Comparison of ENCODE assay signal across 17 mouse cellular contexts in the genomic region with DNA sequence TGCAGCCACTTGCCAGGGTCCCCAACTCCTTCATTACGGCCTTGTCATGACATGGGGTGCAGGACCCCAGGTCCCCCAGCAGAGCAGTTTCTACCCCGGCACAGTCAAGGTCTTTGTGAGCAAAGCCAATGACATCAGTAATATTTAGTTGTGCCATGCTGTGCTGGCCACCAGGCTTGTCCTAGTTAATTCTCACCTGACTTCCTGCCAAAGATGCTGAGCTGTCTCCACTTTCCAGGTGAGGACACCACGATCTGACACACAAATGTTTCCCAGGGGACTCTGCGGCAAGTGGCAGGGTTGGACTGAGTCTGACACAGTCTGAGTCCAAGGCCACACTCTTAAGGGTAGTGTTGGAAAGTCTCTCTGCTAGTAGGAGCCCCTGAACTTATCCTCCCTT. TPM values are rescaled to one million over a fixed set of nuclear protein-coding genes. Genes with fewer than 3 reads are reported as not detected.
DNase-seq lines count a peak whose midpoint lies in the region; ATAC-seq lines count a peak whose summit lies in the region.
"Had no signal": no experiment of that assay in that cellular context is flagged by ENCODE, and none has a peak within 500 bp of the region (broad histone marks: within the 10 kb centered on the region; RNA-seq: fewer than 3 reads in every experiment).

Gene Dscaml1, plus strand, starts transcription at position 173 of the 400 bp plus-strand sequence.

- no peak within 1 kb of the TSS for H3K4me3 ChIP-seq in forebrain, embryonic 15.5 days
- no peak within 1 kb of the TSS for H3K4me3 ChIP-seq in forebrain, embryonic 12.5 days (replicated peaks)
- H3K4me3 ChIP-seq in midbrain, embryonic 14.5 days (replicated peaks; ENCODE audit: low read depth, low read length) = no peak within 1 kb of the TSS
- H3K4me3 ChIP-seq in midbrain, embryonic 13.5 days (replicated peaks) = no peak within 1 kb of the TSS
- H3K4me3 ChIP-seq in neural tube, embryonic 14.5 days (ENCODE audit: low read depth, low read length) = no peak within 1 kb of the TSS
- H3K4me3 ChIP-seq: embryonic facial prominence, embryonic 13.5 days; liver, embryonic 15.5 days; megakaryocyte, embryonic 14.5 days; stomach, embryonic 15.5 days had no signal

- DNase-seq in midbrain, embryonic 14.5 days = no peak
- DNase-seq in layer of hippocampus, postnatal 10 days (ENCODE audit: low spot score in 2 of 2) = no peak
- no peak for DNase-seq in right cerebral cortex, adult 18-20 months
- no peak for DNase-seq in MN1 (ENCODE audit: low spot score)

- H3K36me3 ChIP-seq in forebrain, embryonic 15.5 days = no peaks in the 10 kb centered on the region
- no peaks in the 10 kb centered on the region for H3K36me3 ChIP-seq in forebrain, embryonic 12.5 days (replicated peaks)
- no peaks in the 10 kb centered on the region for H3K36me3 ChIP-seq in midbrain, embryonic 14.5 days (ENCODE audit: control insufficient read depth, insufficient read depth, low read length)
- H3K36me3 ChIP-seq in midbrain, embryonic 13.5 days = no peaks in the 10 kb centered on the region
- no peaks in the 10 kb centered on the region for H3K36me3 ChIP-seq in neural tube, embryonic 14.5 days (ENCODE audit: control insufficient read depth, insufficient read depth, low read length)
- H3K36me3 ChIP-seq: embryonic facial prominence, embryonic 13.5 days; G1E; liver, embryonic 15.5 days; stomach, embryonic 15.5 days had no signal

- ATAC-seq in forebrain, embryonic 15.5 days (replicated peaks) = no peak
- no peak for ATAC-seq in forebrain, embryonic 12.5 days (ENCODE audit: low FRiP score)
- no peak for ATAC-seq in midbrain, embryonic 14.5 days (ENCODE audit: low FRiP score, low TSS enrichment)
- no peak for ATAC-seq in midbrain, embryonic 13.5 days
- no peak for ATAC-seq in neural tube, embryonic 14.5 days (ENCODE audit: low read depth)
- ATAC-seq: activated CD4-positive, CD25-positive, alpha-beta regulatory T cell, adult 4 months; intestine, embryonic 16.5 days had no signal

- no peak within 1 kb of the TSS for H3K4me2 ChIP-seq in forebrain, embryonic 15.5 days (replicated peaks)
- no peak within 1 kb of the TSS for H3K4me2 ChIP-seq in forebrain, embryonic 12.5 days
- no peak within 1 kb of the TSS for H3K4me2 ChIP-seq in midbrain, embryonic 14.5 days (ENCODE audit: low read length)
- H3K4me2 ChIP-seq in midbrain, embryonic 13.5 days (replicated peaks) = no peak within 1 kb of the TSS
- H3K4me2 ChIP-seq in neural tube, embryonic 14.5 days (ENCODE audit: low read depth, low read length) = no peak within 1 kb of the TSS
- H3K4me2 ChIP-seq: embryonic facial prominence, embryonic 13.5 days; liver, embryonic 15.5 days; stomach, embryonic 15.5 days had no signal

- H3K9ac ChIP-seq in forebrain, embryonic 15.5 days (replicated peaks) = no peak within 1 kb of the TSS
- H3K9ac ChIP-seq in forebrain, embryonic 12.5 days = no peak within 1 kb of the TSS
- H3K9ac ChIP-seq in midbrain, embryonic 14.5 days (replicated peaks; ENCODE audit: low read length) = no peak within 1 kb of the TSS
- H3K9ac ChIP-seq in midbrain, embryonic 13.5 days (replicated peaks) = no peak within 1 kb of the TSS
- H3K9ac ChIP-seq in neural tube, embryonic 14.5 days (replicated peaks; ENCODE audit: low read depth, low read length) = no peak within 1 kb of the TSS
- H3K9ac ChIP-seq: embryonic facial prominence, embryonic 13.5 days; liver, embryonic 15.5 days; stomach, embryonic 15.5 days had no signal

- H3K4me1 ChIP-seq in forebrain, embryonic 15.5 days = peaks cover 15% of the 10 kb centered on the region
- peaks cover 18% of the 10 kb centered on the region for H3K4me1 ChIP-seq in forebrain, embryonic 12.5 days
- H3K4me1 ChIP-seq in midbrain, embryonic 14.5 days (ENCODE audit: control insufficient read depth, insufficient read depth, low read length) = peaks cover 5% of the 10 kb centered on the region; the same call in 1 of the 2 replicates
- H3K4me1 ChIP-seq in midbrain, embryonic 13.5 days (replicated peaks) = peaks cover 18% of the 10 kb centered on the region
- H3K4me1 ChIP-seq in neural tube, embryonic 14.5 days (ENCODE audit: control insufficient read depth, insufficient read depth, low read length) = no peaks in the 10 kb centered on the region
- H3K4me1 ChIP-seq: liver, embryonic 15.5 days had no signal

- H3K27ac ChIP-seq in forebrain, embryonic 15.5 days (replicated peaks) = no peak within 1 kb of the TSS
- no peak within 1 kb of the TSS for H3K27ac ChIP-seq in forebrain, embryonic 12.5 days
- H3K27ac ChIP-seq in midbrain, embryonic 14.5 days (replicated peaks; ENCODE audit: low read depth, low read length) = no peak within 1 kb of the TSS
- H3K27ac ChIP-seq in midbrain, embryonic 13.5 days = no peak within 1 kb of the TSS
- no peak within 1 kb of the TSS for H3K27ac ChIP-seq in neural tube, embryonic 14.5 days (ENCODE audit: low read depth, low read length)
- H3K27ac ChIP-seq: embryonic facial prominence, embryonic 13.5 days; liver, embryonic 15.5 days; stomach, embryonic 15.5 days had no signal

- WGBS in forebrain, embryonic 15.5 days = 83% methylated on average over 4 of the region's 4 CpGs
- WGBS in forebrain, embryonic 12.5 days = 83% methylated on average over 4 of the region's 4 CpGs
- 89% methylated on average over 4 of the region's 4 CpGs for WGBS in midbrain, embryonic 14.5 days
- 85% methylated on average over 4 of the region's 4 CpGs for WGBS in midbrain, embryonic 13.5 days
- WGBS in neural tube, embryonic 14.5 days = 78% methylated on average over 4 of the region's 4 CpGs

- no peaks in the 10 kb centered on the region for H3K9me3 ChIP-seq in forebrain, embryonic 15.5 days
- H3K9me3 ChIP-seq in forebrain, embryonic 12.5 days = no peaks in the 10 kb centered on the region
- no peaks in the 10 kb centered on the region for H3K9me3 ChIP-seq in midbrain, embryonic 14.5 days (ENCODE audit: control insufficient read depth, low read length)
- no peaks in the 10 kb centered on the region for H3K9me3 ChIP-seq in midbrain, embryonic 13.5 days
- H3K9me3 ChIP-seq in neural tube, embryonic 14.5 days (ENCODE audit: control insufficient read depth, low read length) = no peaks in the 10 kb centered on the region
- H3K9me3 ChIP-seq: embryonic facial prominence, embryonic 13.5 days; liver, embryonic 15.5 days; megakaryocyte, embryonic 14.5 days; stomach, embryonic 15.5 days had no signal

- 0 out of 2 replicates have a peak, but pooled peaks cover 9% of the 10 kb centered on the region for H3K27me3 ChIP-seq in forebrain, embryonic 15.5 days
- peaks cover 39% of the 10 kb centered on the region for H3K27me3 ChIP-seq in forebrain, embryonic 12.5 days
- H3K27me3 ChIP-seq in midbrain, embryonic 14.5 days (ENCODE audit: control insufficient read depth, insufficient read depth, low read length) = peaks cover 24% of the 10 kb centered on the region; the same call in 1 of the 2 replicates
- peaks cover 32% of the 10 kb centered on the region for H3K27me3 ChIP-seq in midbrain, embryonic 13.5 days
- H3K27me3 ChIP-seq in neural tube, embryonic 14.5 days (ENCODE audit: control insufficient read depth, insufficient read depth, low read length) = peaks cover 15% of the 10 kb centered on the region

RNA-seq across cellular contexts. Expression of gene Dscaml1, which starts in this region (rescaled TPM):
- polyA plus RNA-seq in forebrain, embryonic 15.5 days (2015; fragmentation: Nextera tagmentation; extraction: Ambion mirVana) = 22.3 and 23.5 TPM in 2 replicates
- polyA plus RNA-seq in forebrain, embryonic 12.5 days (2016; fragmentation: Nextera tagmentation; extraction: Ambion mirVana) = 7.0 and 8.9 TPM in 2 replicates
- polyA plus RNA-seq in midbrain, embryonic 14.5 days (2014; fragmentation: Nextera tagmentation; extraction: Ambion mirVana) = 12.4 and 14.8 TPM in 2 replicates
- 8.4 and 9.5 TPM in 2 replicates for polyA plus RNA-seq in midbrain, embryonic 13.5 days (2015; fragmentation: Nextera tagmentation; extraction: Ambion mirVana)
- 10 to 100 TPM; 67.0 to 72.6 TPM for total RNA-seq in layer of hippocampus, postnatal 10 days (2021)
- polyA plus RNA-seq in neural tube, embryonic 14.5 days (2014; fragmentation: Nextera tagmentation; extraction: Ambion mirVana) = 18.3 and 24.3 TPM in 2 replicates
- total RNA-seq: gastrocnemius, adult 18-20 months; neutrophil, adult 5-6 weeks had no signal
- polyA plus RNA-seq: activated CD4-positive, CD25-positive, alpha-beta regulatory T cell, adult 4 months; G1E had no signal
